Mouse (Mus musculus) neural tube, embryonic 15.5 days (tissue): ENCODE measurements around the gene Rbfox1. TPM values are rescaled to one million over a fixed set of nuclear protein-coding genes. Genes with fewer than 3 reads are reported as not detected.
A peak's percentile ranks its signal among the peaks of the same experiment; 100 is the strongest.

Experiments
- ATAC-seq: fragments of 200-750 bp; cut with Nextera tagmentation; 2 replicates; pipeline ENCODE4 v1.8.0; 2017; ENCODE audit warnings: mild to moderate bottlenecking, moderate TSS enrichment, moderate library complexity; ENCODE audit not compliant: low FRiP score
- H3K27ac ChIP-seq: fragments of 300-500 bp; sonication (generic); replicated peaks from 2 replicates; pipeline ENCODE4 v1.5.1; 2015; ENCODE audit warnings: mild to moderate bottlenecking, inconsistent platforms
- H3K27me3 ChIP-seq: fragments of 300-500 bp; sonication (generic); replicated peaks from 2 replicates; pipeline ENCODE4 v1.6.1; 2015; ENCODE audit warnings: inconsistent platforms
- H3K36me3 ChIP-seq: fragments of 300-500 bp; sonication (generic); 2 replicates; pipeline ENCODE4 v1.6.1; 2015; ENCODE audit warnings: inconsistent platforms
- H3K4me1 ChIP-seq: fragments of 300-500 bp; sonication (generic); 2 replicates; pipeline ENCODE4 v1.6.1; 2015; ENCODE audit warnings: inconsistent platforms
- H3K4me2 ChIP-seq: fragments of 300-500 bp; sonication (generic); 2 replicates; pipeline ENCODE4 v1.6.1; 2015; ENCODE audit warnings: inconsistent platforms, mild to moderate bottlenecking, moderate library complexity
- H3K4me3 ChIP-seq: fragments of 300-500 bp; sonication (generic); replicated peaks from 2 replicates; pipeline ENCODE4 v1.5.1; 2015; ENCODE audit warnings: mild to moderate bottlenecking, inconsistent platforms
- H3K9ac ChIP-seq: fragments of 300-500 bp; sonication (generic); replicated peaks from 2 replicates; pipeline ENCODE4 v1.6.1; 2015; ENCODE audit warnings: mild to moderate bottlenecking, inconsistent platforms
- H3K9me3 ChIP-seq: fragments of 300-500 bp; sonication (generic); replicated peaks from 2 replicates; pipeline ENCODE4 v1.6.1; 2016; ENCODE audit warnings: inconsistent platforms
- WGBS: fragments of 180-500 bp; shearing (Covaris S2); methylation state at CpG from one replicate; pipeline ENCODE4 v1.1.7; 2015; ENCODE audit warnings: mixed read lengths; 5-methylcytosine and 5-hydroxymethylcytosine counted together
- polyA plus RNA-seq: library from polyadenylated mRNA; unstranded; fragments of >200 nt; fragmentation: Nextera tagmentation; extraction: Ambion mirVana; gene quantifications from 2 replicates; pipeline ENCODE4 v1.2.1, GENCODE M21; 2015

The Rbfox1 gene
- polyA plus RNA-seq, 1 experiment from 2014 or later: 351 TPM

GRCm38 (mm10) chr16:6427292-6428281 lies 542.4 kb downstream of the Rbfox1 start:
- no peaks in the 10 kb centered on the region for H3K27me3 ChIP-seq
- H3K4me3 ChIP-seq: no peak overlapping the region
- H3K36me3 ChIP-seq: no peaks in the 10 kb centered on the region
- WGBS: 57% methylated on average over 12 of the region's 12 CpGs
- no peak overlapping the region for H3K4me2 ChIP-seq
- H3K4me1 ChIP-seq: no peaks in the 10 kb centered on the region
- no peak overlapping the region for H3K9ac ChIP-seq
- no peak for ATAC-seq
- no peaks in the 10 kb centered on the region for H3K9me3 ChIP-seq
- H3K27ac ChIP-seq: 0 out of 2 replicates have a peak overlapping the region, but pooled peaks have one; percentile 4

DNA sequence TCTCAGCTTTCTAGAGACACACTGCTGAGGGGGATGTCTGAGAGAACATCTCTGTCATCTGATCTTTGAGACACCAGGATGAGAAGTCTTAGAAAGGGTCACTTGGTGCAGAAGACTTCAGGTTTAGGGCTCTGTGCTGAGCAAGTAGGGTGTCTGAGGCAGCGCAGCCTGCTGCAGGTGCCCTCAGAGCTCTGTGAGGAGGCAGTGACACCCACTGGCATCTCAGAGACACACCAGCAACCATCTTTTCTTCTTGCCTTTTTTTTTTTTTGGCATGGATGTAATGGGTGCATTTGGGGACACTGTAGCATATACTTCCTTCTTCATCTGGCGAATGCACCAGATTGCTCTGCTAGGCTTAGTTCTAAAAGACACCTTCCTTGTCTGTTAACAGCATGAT lies 545.8 kb downstream of the Rbfox1 start:
- H3K27ac ChIP-seq: no peak overlapping the region
- no peak overlapping the region for H3K4me2 ChIP-seq
- no peak for ATAC-seq
- WGBS: 92% methylated on average over 2 of the region's 2 CpGs
- H3K9ac ChIP-seq: no peak overlapping the region
- no peak overlapping the region for H3K4me3 ChIP-seq
- no peaks in the 10 kb centered on the region for H3K27me3 ChIP-seq
- H3K4me1 ChIP-seq: no peaks in the 10 kb centered on the region
- H3K9me3 ChIP-seq: no peaks in the 10 kb centered on the region
- H3K36me3 ChIP-seq: no peaks in the 10 kb centered on the region

GRCm38 (mm10) chr16:6436445-6436844 lies 551.3 kb downstream of the Rbfox1 start:
- Histone ChIP-seq H3K36me3 (no peaks in the 10 kb centered on the region), H3K9ac (no peak overlapping the region), H3K27me3 (no peaks in the 10 kb centered on the region), H3K9me3 (no peaks in the 10 kb centered on the region), H3K4me1 (peaks cover 13% of the 10 kb centered on the region), H3K27ac (no peak overlapping the region), H3K4me3 (no peak overlapping the region), H3K4me2 (no peak overlapping the region)
- 58% methylated on average over 2 of the region's 2 CpGs for WGBS
- ATAC-seq: no peak

GRCm38 (mm10) chr16:6448250-6448649 lies 563.1 kb downstream of the Rbfox1 start:
- H3K27me3 ChIP-seq: no peaks in the 10 kb centered on the region
- no peaks in the 10 kb centered on the region for H3K9me3 ChIP-seq
- no peak overlapping the region for H3K27ac ChIP-seq
- no peaks in the 10 kb centered on the region for H3K36me3 ChIP-seq
- H3K4me1 ChIP-seq: peaks cover 5% of the 10 kb centered on the region
- WGBS: 35% methylated on average over 5 of the region's 5 CpGs
- H3K4me2 ChIP-seq: no peak overlapping the region; the same call in 1 of the 2 replicates
- no peak overlapping the region for H3K4me3 ChIP-seq
- ATAC-seq: no peak
- no peak overlapping the region for H3K9ac ChIP-seq

- Histone ChIP-seq H3K4me3 (no peak overlapping the region), H3K36me3 (no peaks in the 10 kb centered on the region), H3K9ac (no peak overlapping the region), H3K27ac (no peak overlapping the region), H3K4me1 (no peaks in the 10 kb centered on the region), H3K4me2 (no peak overlapping the region), H3K27me3 (no peaks in the 10 kb centered on the region), H3K9me3 (no peaks in the 10 kb centered on the region)
- no peak for ATAC-seq
- WGBS: 71% methylated on average over 3 of the region's 3 CpGs
Observed at GRCm38 (mm10) chr16:6455349-6455748, 570.2 kb downstream of the Rbfox1 start.

DNA sequence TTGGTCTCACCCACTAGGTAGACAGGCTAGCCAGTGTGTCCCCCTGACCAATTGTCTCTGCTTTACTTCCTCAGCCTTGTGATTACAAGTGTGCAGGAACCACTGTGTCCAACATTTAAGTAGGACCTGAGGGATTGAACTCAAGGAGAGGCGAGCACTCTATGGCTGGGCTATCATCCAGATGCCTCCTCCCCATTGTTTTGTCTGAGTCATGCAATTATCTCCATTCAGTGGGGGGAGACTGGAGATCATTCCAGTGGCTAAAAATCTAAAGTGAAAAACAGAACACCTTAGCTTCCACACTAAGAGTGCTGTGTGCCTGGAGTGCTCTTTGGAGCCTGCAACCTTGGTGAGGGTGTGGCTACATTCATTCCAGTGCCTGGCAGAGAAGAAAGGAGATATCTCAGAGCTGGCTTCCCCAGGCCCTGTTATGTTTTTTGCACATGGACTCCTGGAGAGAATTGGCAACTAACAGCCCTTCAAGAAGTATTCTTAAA lies 594.0 kb downstream of the Rbfox1 start:
- Histone ChIP-seq H3K9me3 (no peaks in the 10 kb centered on the region), H3K4me3 (no peak overlapping the region), H3K4me2 (no peak overlapping the region), H3K4me1 (peaks cover 18% of the 10 kb centered on the region), H3K27ac (peak overlapping the region; percentile 70; the same call in 1 of the 2 replicates), H3K36me3 (no peaks in the 10 kb centered on the region), H3K9ac (no peak overlapping the region), H3K27me3 (no peaks in the 10 kb centered on the region)
- ATAC-seq: 0 out of 2 replicates have a peak, but pooled peaks have one; percentile 19
- 36% methylated on average over 1 of the region's 1 CpGs for WGBS

- Histone ChIP-seq H3K4me3 (no peak overlapping the region), H3K4me2 (no peak overlapping the region), H3K27me3 (no peaks in the 10 kb centered on the region), H3K36me3 (no peaks in the 10 kb centered on the region), H3K4me1 (peaks cover 18% of the 10 kb centered on the region), H3K9me3 (no peaks in the 10 kb centered on the region), H3K27ac (peak overlapping the region; percentile 70), H3K9ac (no peak overlapping the region)
- 28% methylated on average over 3 of the region's 3 CpGs for WGBS
- ATAC-seq: peak; percentile 62
Observed at GRCm38 (mm10) chr16:6479616-6480410, 594.7 kb downstream of the Rbfox1 start.

DNA sequence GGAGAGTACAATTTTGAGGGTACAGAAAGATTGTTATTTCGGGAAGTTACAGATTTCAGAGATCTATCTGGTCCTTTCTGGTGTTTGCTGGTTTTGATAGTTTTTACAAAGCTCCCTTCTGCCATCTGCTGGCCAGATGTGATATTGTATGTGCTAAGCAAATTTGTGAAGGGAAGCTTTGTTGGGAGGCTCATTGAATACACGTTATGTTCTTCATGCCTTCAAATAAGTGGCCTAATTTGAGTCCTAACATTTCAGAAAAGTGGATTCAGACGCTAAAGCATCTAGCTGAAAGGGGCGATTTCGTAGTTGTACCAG lies 595.2 kb downstream of the Rbfox1 start:
- no peak overlapping the region for H3K9ac ChIP-seq
- H3K27ac ChIP-seq: no peak overlapping the region
- H3K4me1 ChIP-seq: peaks cover 18% of the 10 kb centered on the region
- no peak overlapping the region for H3K4me3 ChIP-seq
- no peaks in the 10 kb centered on the region for H3K36me3 ChIP-seq
- H3K9me3 ChIP-seq: no peaks in the 10 kb centered on the region
- H3K27me3 ChIP-seq: no peaks in the 10 kb centered on the region
- ATAC-seq: peak; percentile 42; the same call in 1 of the 2 replicates
- 11% methylated on average over 5 of the region's 5 CpGs for WGBS
- no peak overlapping the region for H3K4me2 ChIP-seq

DNA sequence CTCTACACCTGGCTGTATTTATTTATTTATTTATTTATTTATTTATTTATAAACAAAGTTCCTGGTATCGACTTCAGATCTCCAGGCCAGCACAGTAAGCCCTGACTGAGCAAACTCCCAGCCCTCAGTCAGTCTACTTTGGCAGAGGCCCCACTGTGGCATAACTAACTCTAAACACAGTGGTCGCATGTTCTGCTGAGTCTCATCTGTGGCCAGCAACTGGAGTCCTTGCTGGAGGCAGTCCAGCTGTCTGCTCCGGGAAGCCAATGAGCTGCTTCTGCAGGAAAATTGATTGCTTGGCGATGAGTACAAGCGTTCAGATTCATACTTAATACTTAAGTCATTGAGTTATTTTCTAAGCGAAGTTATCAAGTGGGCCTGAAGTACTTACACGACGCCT lies 598.5 kb downstream of the Rbfox1 start:
- 68% methylated on average over 8 of the region's 8 CpGs for WGBS
- no peak for ATAC-seq
- H3K9ac ChIP-seq: no peak overlapping the region

DNA sequence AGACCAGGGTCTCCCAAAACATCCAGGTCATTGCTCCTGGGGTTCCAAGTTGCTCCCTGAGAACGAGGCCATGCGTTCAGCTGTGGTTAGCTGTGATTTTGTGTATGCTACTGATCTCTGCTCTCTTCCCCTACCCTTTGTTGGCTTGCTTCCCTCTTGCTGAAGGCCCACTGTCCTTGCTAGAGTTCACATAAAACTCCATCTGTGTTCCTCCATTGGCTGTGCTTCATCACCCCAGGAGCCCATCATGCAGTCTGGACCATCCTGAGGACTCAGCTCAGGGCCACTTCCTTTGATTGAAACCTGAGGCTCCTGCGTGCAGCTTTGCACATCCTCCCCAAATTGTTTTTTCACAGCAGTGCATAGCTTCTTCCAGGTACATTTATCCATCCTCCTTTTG lies 600.5 kb downstream of the Rbfox1 start:
- no peak overlapping the region for H3K4me3 ChIP-seq
- no peaks in the 10 kb centered on the region for H3K36me3 ChIP-seq
- no peak overlapping the region for H3K4me2 ChIP-seq
- H3K27me3 ChIP-seq: no peaks in the 10 kb centered on the region
- no peaks in the 10 kb centered on the region for H3K4me1 ChIP-seq
- 84% methylated on average over 3 of the region's 3 CpGs for WGBS
- ATAC-seq: no peak
- H3K9me3 ChIP-seq: no peaks in the 10 kb centered on the region
- no peak overlapping the region for H3K9ac ChIP-seq
- no peak overlapping the region for H3K27ac ChIP-seq

More for the DNA sequence above, 598.5 kb downstream of the Rbfox1 start:
- peaks cover 13% of the 10 kb centered on the region for H3K4me1 ChIP-seq
- H3K4me3 ChIP-seq: no peak overlapping the region
- H3K9me3 ChIP-seq: no peaks in the 10 kb centered on the region
- H3K27ac ChIP-seq: no peak overlapping the region
- H3K4me2 ChIP-seq: no peak overlapping the region
- no peaks in the 10 kb centered on the region for H3K27me3 ChIP-seq
- H3K36me3 ChIP-seq: no peaks in the 10 kb centered on the region

- peaks cover 7% of the 10 kb centered on the region; the same call in 1 of the 2 replicates for H3K4me1 ChIP-seq
- H3K36me3 ChIP-seq: no peaks in the 10 kb centered on the region
- WGBS: 27% methylated on average over 8 of the region's 8 CpGs
- no peaks in the 10 kb centered on the region for H3K9me3 ChIP-seq
- H3K27me3 ChIP-seq: no peaks in the 10 kb centered on the region
- H3K4me2 ChIP-seq: no peak overlapping the region
- no peak for ATAC-seq
- 0 out of 2 replicates have a peak overlapping the region, but pooled peaks have one; percentile 41 for H3K27ac ChIP-seq
- no peak overlapping the region for H3K9ac ChIP-seq
- no peak overlapping the region for H3K4me3 ChIP-seq
Observed at GRCm38 (mm10) chr16:6502219-6502618, 617.1 kb downstream of the Rbfox1 start.
